Mouse (Mus musculus) liver, postnatal 0 days (tissue): ENCODE data around the gene 5330417C22Rik. TPM values are rescaled to one million over a fixed set of nuclear protein-coding genes. Genes with fewer than 3 reads are reported as not detected.

ENCODE experiments used
- ATAC-seq: fragments of 200-750 bp; cut with Nextera tagmentation; 2 replicates; pipeline ENCODE4 v1.8.0; 2017; ENCODE audit warnings: mild to moderate bottlenecking, moderate library complexity
- DNase-seq: peaks from one replicate; pipeline ENCODE4 v3.0.0-alpha.2; 2016
- H3K27ac ChIP-seq: fragments of 300-500 bp; sonication (generic); 2 replicates; pipeline ENCODE4 v1.5.1; 2014; ENCODE audit warnings: antibody characterized with exemption, moderate library complexity, mild to moderate bottlenecking, low read depth
- H3K27me3 ChIP-seq: fragments of 300-500 bp; sonication (generic); 2 replicates; pipeline ENCODE4 v1.6.1; 2014; ENCODE audit warnings: low read length, control low read depth, mixed read lengths; ENCODE audit not compliant: insufficient read depth
- H3K36me3 ChIP-seq: fragments of 300-500 bp; sonication (generic); replicated peaks from 2 replicates; pipeline ENCODE4 v1.6.1; 2014; ENCODE audit warnings: mild to moderate bottlenecking, control low read depth, low read length, moderate library complexity, mixed read lengths; ENCODE audit not compliant: insufficient read depth
- H3K4me1 ChIP-seq: fragments of 300-500 bp; sonication (generic); 2 replicates; pipeline ENCODE4 v1.6.1; 2014; ENCODE audit warnings: antibody characterized with exemption, mild to moderate bottlenecking, control low read depth; ENCODE audit not compliant: insufficient read depth
- H3K4me2 ChIP-seq: fragments of 300-500 bp; sonication (generic); 2 replicates; pipeline ENCODE4 v1.6.1; 2014; ENCODE audit warnings: low read depth, mild to moderate bottlenecking, low read length, moderate library complexity, mixed read lengths
- H3K4me3 ChIP-seq: fragments of 300-500 bp; sonication (generic); 2 replicates; pipeline ENCODE4 v1.5.1; 2014; ENCODE audit warnings: low read depth, low read length
- H3K9ac ChIP-seq: fragments of 300-500 bp; sonication (generic); replicated peaks from 2 replicates; pipeline ENCODE4 v1.6.1; 2014; ENCODE audit warnings: mild to moderate bottlenecking, moderate library complexity
- H3K9me3 ChIP-seq: fragments of 300-500 bp; sonication (generic); 2 replicates; pipeline ENCODE4 v1.6.1; 2016; ENCODE audit warnings: mild to moderate bottlenecking, control low read depth, low read length, mixed read lengths
- CTCF ChIP-seq: sonication (generic); IDR thresholded peaks from 2 replicates; pipeline ENCODE4 v1.5.1; 2016; ENCODE audit warnings: antibody characterized with exemption, low read depth
- EP300 ChIP-seq: IDR thresholded peaks from 2 replicates; pipeline ENCODE4 v1.6.1; 2016; ENCODE audit warnings: antibody characterized with exemption, low read depth, mild to moderate bottlenecking
- WGBS: fragments of 180-500 bp; shearing (Covaris S2); extraction: QIAGEN DNeasy Blood & Tissue Kit; methylation state at CpG from one replicate; pipeline ENCODE4 v1.1.7; 2014; ENCODE audit not compliant: insufficient replicate concordance; 5-methylcytosine and 5-hydroxymethylcytosine counted together
- polyA plus RNA-seq: library from polyadenylated mRNA; unstranded; fragments of >200 nt; fragmentation: Nextera tagmentation; extraction: Ambion mirVana; gene quantifications from 2 replicates; pipeline ENCODE4 v1.2.1, GENCODE M21; 2015

5330417C22Rik gene
- polyA plus RNA-seq, 1 experiment from 2014 or later = 0.72 TPM

DNA sequence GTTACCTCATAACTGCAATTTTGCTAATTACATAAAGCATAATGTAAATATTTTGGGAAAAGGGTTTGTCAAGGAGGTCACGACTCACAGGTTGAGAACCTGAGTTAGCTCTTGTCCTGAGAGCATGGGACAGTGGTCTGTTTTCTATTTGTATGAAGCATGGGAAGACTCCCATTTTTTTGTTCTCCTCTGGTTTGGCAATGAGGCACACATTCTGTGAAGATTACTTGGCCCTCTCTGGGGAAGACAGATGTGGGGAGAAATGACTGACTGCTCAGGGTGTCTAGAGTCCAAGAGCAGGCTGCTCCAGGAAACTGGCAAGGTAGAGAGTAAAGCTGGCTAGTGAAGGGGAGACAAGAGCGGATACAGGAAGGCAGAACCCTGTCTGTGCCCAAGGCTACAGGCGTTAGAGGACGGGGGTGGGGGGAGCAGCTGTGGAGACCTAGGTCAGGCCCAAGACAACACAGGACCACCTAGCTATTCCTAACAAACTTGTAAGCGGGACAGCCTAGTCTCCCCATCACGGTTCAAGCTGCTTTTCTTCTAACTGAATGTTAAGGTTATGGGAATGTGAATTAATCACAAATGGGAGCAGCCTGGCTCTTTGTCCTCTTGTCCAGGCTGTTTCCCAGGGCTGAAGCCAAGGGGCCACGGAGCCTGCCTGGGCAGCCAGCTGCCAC lies 111.3 kb downstream of the 5330417C22Rik start:
- no peak for ATAC-seq
- Histone ChIP-seq H3K36me3 (peaks cover 39% of the 10 kb centered on the region), H3K4me1 (peaks cover 6% of the 10 kb centered on the region; the same call in 1 of the 2 replicates), H3K9me3 (no peaks in the 10 kb centered on the region), H3K9ac (no peak overlapping the region), H3K4me2 (no peak overlapping the region), H3K4me3 (no peak overlapping the region), H3K27ac (no peak overlapping the region), H3K27me3 (no peaks in the 10 kb centered on the region)
- TF ChIP-seq EP300 = no peak
- TF ChIP-seq CTCF = no peak
- no peak for DNase-seq
- WGBS = 78% methylated on average over 7 of the region's 7 CpGs

DNA sequence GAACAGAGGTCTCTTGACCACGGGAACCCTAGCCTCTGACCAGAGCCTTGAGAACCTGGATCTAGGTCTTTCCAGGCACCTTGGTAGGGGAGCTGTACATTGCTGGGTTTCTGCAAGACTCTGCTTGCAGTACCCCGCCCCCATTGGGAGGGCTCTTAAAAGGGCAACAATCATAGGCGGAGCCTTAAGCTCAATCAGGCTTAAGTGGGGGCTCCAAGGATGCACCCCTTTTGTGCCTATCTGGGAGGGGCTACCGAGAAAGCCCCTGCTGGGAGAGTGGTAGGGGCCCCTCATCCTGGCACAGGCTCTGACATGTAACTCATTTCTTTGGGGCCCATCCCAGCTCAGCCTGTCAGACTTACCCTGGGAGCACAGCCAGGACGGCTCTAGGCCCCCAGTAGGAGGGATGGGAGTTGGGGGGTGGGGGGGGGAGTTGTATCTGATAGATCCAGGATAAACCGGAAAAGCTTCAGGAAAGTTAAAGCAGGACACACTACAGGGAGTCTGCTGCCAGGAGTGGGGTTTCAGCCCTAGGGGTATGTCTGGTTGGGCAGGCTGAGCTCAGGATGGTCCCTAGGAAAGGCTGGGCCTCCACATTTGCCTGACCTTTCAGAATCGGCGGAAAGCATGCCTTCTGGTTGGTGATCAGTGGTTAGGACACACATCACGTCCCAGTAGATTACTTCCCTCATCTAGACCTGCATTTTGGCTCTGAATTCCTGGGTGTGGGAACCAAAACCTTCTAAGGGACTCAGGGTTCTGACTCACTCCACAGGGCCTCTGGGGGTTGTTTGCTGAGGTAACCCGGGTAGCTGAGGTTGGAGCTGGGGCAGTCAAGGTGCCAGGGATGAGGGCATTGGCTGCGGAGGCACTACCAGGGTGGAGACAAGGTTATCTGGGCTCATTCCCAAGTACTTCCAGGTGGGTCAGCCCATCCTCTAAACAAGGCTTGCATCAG lies 112.2 kb downstream of the 5330417C22Rik start:
- Histone ChIP-seq H3K36me3 (peaks cover 34% of the 10 kb centered on the region), H3K4me1 (peaks cover 6% of the 10 kb centered on the region; the same call in 1 of the 2 replicates), H3K9ac (no peak overlapping the region), H3K27ac (no peak overlapping the region), H3K4me2 (no peak overlapping the region), H3K9me3 (no peaks in the 10 kb centered on the region), H3K27me3 (no peaks in the 10 kb centered on the region), H3K4me3 (no peak overlapping the region)
- TF ChIP-seq EP300 (no peak), CTCF (no peak)
- peak; percentile 31; the same call in 1 of the 2 replicates for ATAC-seq
- DNase-seq = no peak
- 28% methylated on average over 11 of the region's 11 CpGs for WGBS

DNA sequence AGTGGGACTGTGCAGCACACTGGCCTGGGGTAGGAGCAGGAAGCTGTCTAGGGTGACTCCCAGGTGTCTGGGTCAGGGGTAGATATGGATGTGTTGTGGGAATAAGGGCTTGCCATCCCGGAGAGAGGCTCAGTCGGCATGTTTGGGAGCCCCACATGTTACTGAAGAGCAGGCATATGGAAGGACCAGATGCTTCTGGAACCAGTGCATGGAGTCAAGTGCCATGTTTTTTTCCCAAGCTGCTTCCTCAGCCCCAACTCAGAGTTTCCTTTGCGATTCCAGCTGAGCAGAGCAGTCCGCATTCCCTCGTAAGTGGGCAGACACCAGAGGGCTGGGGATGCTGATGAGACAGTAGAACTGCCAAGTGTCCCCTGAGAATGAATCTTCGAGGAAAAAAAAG lies 113.3 kb downstream of the 5330417C22Rik start:
- H3K9ac ChIP-seq = no peak overlapping the region
- H3K9me3 ChIP-seq = no peaks in the 10 kb centered on the region
- no peak overlapping the region for H3K4me3 ChIP-seq
- DNase-seq (no peak), ATAC-seq (no peak)
- WGBS = 45% methylated on average over 6 of the region's 6 CpGs
- no peak overlapping the region for H3K4me2 ChIP-seq
- peaks cover 6% of the 10 kb centered on the region; the same call in 1 of the 2 replicates for H3K4me1 ChIP-seq
- TF ChIP-seq CTCF = no peak
- TF ChIP-seq EP300 = no peak
- H3K36me3 ChIP-seq = peaks cover 23% of the 10 kb centered on the region
- H3K27me3 ChIP-seq = no peaks in the 10 kb centered on the region
- no peak overlapping the region for H3K27ac ChIP-seq

DNA sequence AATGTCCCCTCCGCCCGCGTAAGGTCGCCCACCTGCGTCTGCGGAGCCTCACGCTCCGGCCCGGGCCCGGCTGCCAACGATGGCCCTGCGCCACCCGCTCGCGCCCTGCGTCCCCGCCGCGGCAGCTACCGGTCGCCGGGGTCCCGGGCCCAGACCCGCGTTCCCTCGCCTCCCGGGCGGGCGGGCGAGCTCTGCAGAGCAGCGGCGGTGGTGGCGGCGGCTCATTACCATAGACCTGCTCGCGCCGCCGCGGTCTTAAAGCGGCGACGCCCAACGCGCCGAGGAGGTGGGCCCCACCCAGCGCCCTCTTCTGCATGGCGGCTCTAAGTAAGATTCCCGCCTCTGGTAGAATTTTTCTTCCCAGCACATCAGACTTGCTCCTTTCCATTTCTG lies 120.5 kb downstream of the 5330417C22Rik start:
- H3K9ac ChIP-seq = peak overlapping the region; percentile 37
- no peak overlapping the region for H3K27ac ChIP-seq
- H3K4me3 ChIP-seq = peak overlapping the region; percentile 52
- TF ChIP-seq EP300 = no peak
- TF ChIP-seq CTCF = no peak
- peak overlapping the region; percentile 99 for H3K4me2 ChIP-seq
- H3K36me3 ChIP-seq = no peaks in the 10 kb centered on the region
- peaks cover 16% of the 10 kb centered on the region for H3K9me3 ChIP-seq
- peaks cover 28% of the 10 kb centered on the region for H3K27me3 ChIP-seq
- DNase-seq (peak; percentile 77), ATAC-seq (peak; percentile 77)
- peaks cover 9% of the 10 kb centered on the region; the same call in 1 of the 2 replicates for H3K4me1 ChIP-seq
- 3% methylated on average over 47 of the region's 48 CpGs for WGBS

DNA sequence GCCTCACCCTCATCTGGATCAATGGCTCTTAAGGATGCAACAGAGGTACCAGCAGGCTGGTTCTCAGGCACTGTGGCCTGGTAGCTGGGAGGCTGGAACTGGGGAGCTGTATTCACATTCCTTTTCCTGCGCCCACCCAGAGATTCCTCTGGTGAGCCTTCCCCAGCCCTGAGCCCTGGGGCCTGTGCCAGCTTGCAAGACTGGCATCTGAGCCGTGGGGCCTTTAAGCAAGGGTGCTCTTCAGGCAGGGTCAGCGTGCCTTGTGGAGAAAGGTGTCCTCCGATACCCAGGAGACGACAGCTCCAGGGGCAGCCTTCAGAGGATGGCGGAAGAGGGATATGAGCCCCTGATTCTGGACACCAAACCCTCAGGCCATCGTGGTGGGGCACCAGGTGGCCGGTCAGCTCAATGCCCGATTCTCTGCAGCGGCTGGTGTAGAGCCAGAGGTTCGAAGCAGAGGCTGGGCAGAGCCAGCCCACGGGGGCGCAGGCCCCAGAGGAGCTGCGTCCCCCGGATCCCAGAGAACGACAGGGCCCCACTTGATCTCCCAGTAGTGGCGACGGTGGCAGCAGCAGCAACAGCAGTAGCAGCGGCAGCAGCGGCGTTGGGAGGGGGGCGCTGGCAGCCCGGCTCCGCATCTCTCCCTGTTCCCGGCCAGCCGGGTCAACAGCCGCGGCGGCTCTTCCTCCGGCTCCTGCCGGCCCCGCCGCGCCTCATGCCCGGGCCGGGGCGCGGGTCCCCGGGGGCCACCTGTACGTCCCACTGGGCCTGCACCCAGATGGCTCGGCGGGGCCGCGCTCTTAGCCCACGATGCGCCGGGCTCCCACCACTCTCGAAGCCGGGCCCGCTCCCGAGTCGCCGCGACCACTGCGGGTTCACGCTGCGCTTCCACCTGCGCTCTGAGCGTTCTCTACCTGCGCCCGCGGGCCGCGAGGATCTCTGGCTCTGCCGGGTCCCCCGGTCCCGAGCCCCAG lies 121.2 kb downstream of the 5330417C22Rik start, which contains the start of gene Celsr2:
TSS of gene Celsr2 (minus strand) at position 696 of the 974 bp plus-strand sequence.
- H3K9ac ChIP-seq = peak within 1 kb of the TSS; percentile 37
- H3K4me3 ChIP-seq = peak within 1 kb of the TSS; percentile 52
- peak; percentile 26; the same call in 1 of the 2 replicates for ATAC-seq
- peak within 1 kb of the TSS; percentile 99 for H3K4me2 ChIP-seq
- no peak for TF ChIP-seq EP300
- TF ChIP-seq CTCF = no peak
- peaks cover 16% of the 10 kb centered on the region for H3K9me3 ChIP-seq
- no peak within 1 kb of the TSS for H3K27ac ChIP-seq
- no peaks in the 10 kb centered on the region for H3K36me3 ChIP-seq
- peaks cover 28% of the 10 kb centered on the region for H3K27me3 ChIP-seq
- no peak for DNase-seq
- WGBS = 9% methylated on average over 57 of the region's 67 CpGs
- H3K4me1 ChIP-seq = peaks cover 9% of the 10 kb centered on the region; the same call in 1 of the 2 replicates
